Mouse (Mus musculus) heart, embryonic 16.5 days (tissue): ENCODE data around the gene Ntf3. TPM values are rescaled to one million over a fixed set of nuclear protein-coding genes. Genes with fewer than 3 reads are reported as not detected.

ENCODE experiments used
- ATAC-seq: fragments of 200-750 bp; cut with Nextera tagmentation; replicated peaks from 2 replicates; pipeline ENCODE4 v1.8.0; 2017; ENCODE audit warnings: moderate number of reproducible peaks; ENCODE audit not compliant: insufficient read depth, low FRiP score; ENCODE audit errors: extremely low read depth
- H3K27ac ChIP-seq: fragments of 300-500 bp; sonication (generic); 2 replicates; pipeline ENCODE4 v1.5.1; 2014; ENCODE audit warnings: mild to moderate bottlenecking, low read length, control low read depth, moderate library complexity
- H3K27me3 ChIP-seq: fragments of 300-500 bp; sonication (generic); 2 replicates; pipeline ENCODE4 v1.6.1; 2014; ENCODE audit warnings: low read length, mixed read lengths; ENCODE audit not compliant: control insufficient read depth, insufficient read depth
- H3K36me3 ChIP-seq: fragments of 300-500 bp; sonication (generic); 2 replicates; pipeline ENCODE4 v1.6.1; 2014; ENCODE audit not compliant: control insufficient read depth, insufficient read depth
- H3K4me1 ChIP-seq: fragments of 300-500 bp; sonication (generic); 2 replicates; pipeline ENCODE4 v1.6.1; 2014; ENCODE audit warnings: low read length, mixed read lengths; ENCODE audit not compliant: control insufficient read depth, insufficient read depth
- H3K4me2 ChIP-seq: fragments of 300-500 bp; sonication (generic); 2 replicates; pipeline ENCODE4 v1.6.1; 2014; ENCODE audit warnings: low read depth, mild to moderate bottlenecking, control low read depth, low read length
- H3K4me3 ChIP-seq: fragments of 300-500 bp; sonication (generic); 2 replicates; pipeline ENCODE4 v1.5.1; 2014; ENCODE audit warnings: mild to moderate bottlenecking, control low read depth, low read length
- H3K9ac ChIP-seq: fragments of 300-500 bp; sonication (generic); 2 replicates; pipeline ENCODE4 v1.6.1; 2014; ENCODE audit warnings: low read length, control low read depth
- H3K9me3 ChIP-seq: fragments of 300-500 bp; sonication (generic); replicated peaks from 2 replicates; pipeline ENCODE4 v1.6.1; 2016; ENCODE audit warnings: low read length; ENCODE audit not compliant: control insufficient read depth
- WGBS: fragments of 180-500 bp; shearing (Covaris S2); extraction: QIAGEN DNeasy Blood & Tissue Kit; methylation state at CpG from one replicate; pipeline ENCODE4 v1.1.7; 2014; 5-methylcytosine and 5-hydroxymethylcytosine counted together
- polyA plus RNA-seq: library from polyadenylated mRNA; unstranded; fragments of >200 nt; fragmentation: Nextera tagmentation; extraction: Ambion mirVana; gene quantifications from 2 replicates; pipeline ENCODE4 v1.2.1, GENCODE M21; 2015

Gene Ntf3
- polyA plus RNA-seq, 1 experiment from 2014 or later: 8.3 TPM

DNA sequence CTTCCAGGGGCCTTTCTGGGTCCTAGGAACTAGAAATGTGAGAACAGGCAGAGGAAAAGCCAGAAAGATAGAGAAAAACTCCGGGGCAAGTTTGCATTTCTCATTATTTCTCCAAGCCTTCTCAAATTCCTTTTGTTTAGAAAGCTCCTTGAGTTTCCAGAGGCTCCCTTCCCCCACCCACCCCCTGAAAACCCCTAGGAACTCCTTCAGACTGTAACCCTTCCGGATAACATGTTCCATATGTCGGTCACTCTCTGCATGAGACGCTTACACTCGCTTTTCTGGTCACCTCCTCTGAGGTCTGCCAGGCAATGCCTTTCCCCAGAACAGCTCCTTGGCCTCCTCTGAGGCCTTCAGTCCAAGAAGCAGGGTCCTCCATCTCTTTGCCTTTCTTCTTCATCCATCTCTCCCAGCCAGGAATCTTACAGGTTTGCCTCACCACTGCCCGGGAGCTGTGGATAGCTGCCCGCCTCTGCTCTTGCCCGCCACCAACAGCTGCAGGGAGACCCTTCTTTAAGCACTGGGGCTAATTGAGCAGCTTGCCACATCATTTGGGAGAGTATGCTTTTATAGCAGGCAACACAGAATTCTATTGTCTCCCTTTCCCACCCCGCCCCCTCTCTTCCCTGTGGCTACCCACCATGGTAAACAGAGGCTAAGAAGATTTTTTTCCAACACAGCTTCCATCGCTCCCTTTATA, 51.6 kb downstream of the Ntf3 start:
- H3K4me2 ChIP-seq: no peak overlapping the region
- H3K36me3 ChIP-seq: no peaks in the 10 kb centered on the region
- H3K27me3 ChIP-seq: no peaks in the 10 kb centered on the region
- peak overlapping the region; percentile 58 for H3K27ac ChIP-seq
- H3K9ac ChIP-seq: no peak overlapping the region
- no peaks in the 10 kb centered on the region for H3K9me3 ChIP-seq
- H3K4me1 ChIP-seq: no peaks in the 10 kb centered on the region
- ATAC-seq: no peak
- no peak overlapping the region for H3K4me3 ChIP-seq
- WGBS: 60% methylated on average over 10 of the region's 10 CpGs

DNA sequence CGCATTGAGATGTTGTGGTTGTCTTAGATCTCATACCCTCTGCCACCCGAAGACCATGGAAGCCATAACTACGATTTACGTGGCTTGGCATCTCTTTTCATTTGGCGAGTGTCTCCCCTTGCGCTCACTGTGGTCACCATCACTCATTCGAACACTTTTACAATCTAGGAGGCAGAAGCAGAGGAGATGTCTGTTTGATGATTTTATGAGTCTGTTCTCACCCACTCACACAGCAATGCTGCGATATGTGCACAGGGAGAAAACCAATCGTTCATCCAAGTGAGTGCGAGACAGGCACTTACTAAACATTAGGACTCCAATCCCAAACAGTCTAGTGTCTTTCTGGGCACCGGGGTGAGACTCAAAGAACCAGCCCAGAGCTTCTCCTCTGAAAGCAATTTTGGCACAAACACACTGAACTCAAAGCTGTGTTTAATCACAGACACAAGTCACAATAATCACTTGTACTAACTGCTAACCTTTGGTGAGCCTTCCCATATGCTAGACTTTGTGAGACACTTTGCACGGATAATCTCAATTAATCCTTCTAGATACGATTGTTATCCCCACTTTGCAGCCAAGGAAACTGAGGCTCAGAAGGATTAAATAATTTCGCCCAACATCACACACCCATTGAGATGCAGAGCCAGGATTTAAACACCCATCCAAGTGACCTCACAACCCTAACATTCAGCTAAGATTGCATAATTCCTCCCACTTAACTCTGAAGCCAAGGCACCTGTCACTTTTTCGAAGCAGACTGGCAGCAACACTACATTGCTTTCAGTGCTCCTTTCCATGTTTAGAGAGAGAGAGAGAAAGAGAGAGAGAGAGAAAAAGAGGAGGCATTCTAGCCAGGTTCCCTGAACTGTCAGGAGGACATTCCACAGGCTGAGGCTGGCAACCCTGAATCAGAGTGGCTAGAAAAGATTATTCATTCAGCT, 55.5 kb downstream of the Ntf3 start:
- no peak for ATAC-seq
- Histone ChIP-seq H3K36me3 (no peaks in the 10 kb centered on the region), H3K4me2 (no peak overlapping the region), H3K27me3 (no peaks in the 10 kb centered on the region), H3K9ac (no peak overlapping the region), H3K4me3 (no peak overlapping the region), H3K27ac (no peak overlapping the region), H3K4me1 (peaks cover 4% of the 10 kb centered on the region), H3K9me3 (no peaks in the 10 kb centered on the region)
- WGBS: 81% methylated on average over 15 of the region's 15 CpGs

DNA sequence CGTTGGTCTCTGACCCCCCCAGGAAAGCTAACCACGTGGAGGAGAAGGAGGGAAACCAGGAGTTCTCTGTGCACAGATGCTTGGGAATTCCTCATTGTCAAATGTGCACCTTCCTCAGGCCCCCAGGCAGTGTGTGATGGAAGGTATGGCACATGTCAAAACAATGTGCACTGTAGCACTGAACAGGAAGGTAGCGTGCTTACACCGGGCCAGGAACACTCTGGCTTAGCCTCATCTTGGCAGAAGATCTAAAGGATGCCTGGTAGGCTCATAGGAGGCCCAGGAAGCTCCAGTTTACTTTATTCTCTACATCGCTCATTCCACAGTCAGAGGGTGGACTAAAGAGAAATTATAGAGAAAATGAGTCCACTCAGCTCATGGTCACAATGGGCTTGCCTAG, 57.5 kb downstream of the Ntf3 start:
- ATAC-seq: no peak
- no peaks in the 10 kb centered on the region for H3K9me3 ChIP-seq
- H3K4me3 ChIP-seq: no peak overlapping the region
- peaks cover 15% of the 10 kb centered on the region for H3K4me1 ChIP-seq
- H3K27me3 ChIP-seq: no peaks in the 10 kb centered on the region
- WGBS: 75% methylated on average over 5 of the region's 5 CpGs
- H3K4me2 ChIP-seq: no peak overlapping the region
- H3K9ac ChIP-seq: no peak overlapping the region
- no peaks in the 10 kb centered on the region for H3K36me3 ChIP-seq
- H3K27ac ChIP-seq: no peak overlapping the region

DNA sequence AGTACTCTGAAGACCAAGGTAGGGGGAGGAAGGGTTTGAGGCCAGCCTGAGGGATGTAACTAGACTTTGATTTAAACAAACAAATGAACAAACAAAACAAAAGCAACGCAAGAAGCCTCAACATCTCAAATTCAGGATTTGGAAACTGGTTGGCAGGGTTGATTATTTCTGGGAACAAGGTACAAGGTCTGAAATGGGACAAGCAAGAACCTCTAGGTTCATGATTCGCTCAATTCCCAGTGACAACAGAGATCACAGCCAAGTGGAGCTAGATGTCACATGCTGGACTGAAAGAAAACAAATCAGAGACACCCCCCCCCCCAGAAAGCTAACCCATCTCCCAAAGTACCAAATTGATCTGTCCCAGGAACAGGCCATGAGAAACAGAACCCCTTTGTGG, 57.9 kb downstream of the Ntf3 start:
- Histone ChIP-seq H3K4me3 (no peak overlapping the region), H3K4me1 (peaks cover 15% of the 10 kb centered on the region), H3K9me3 (no peaks in the 10 kb centered on the region), H3K4me2 (no peak overlapping the region), H3K27me3 (no peaks in the 10 kb centered on the region), H3K27ac (no peak overlapping the region), H3K36me3 (no peaks in the 10 kb centered on the region), H3K9ac (no peak overlapping the region)
- ATAC-seq: no peak
- 83% methylated on average over 2 of the region's 2 CpGs for WGBS

DNA sequence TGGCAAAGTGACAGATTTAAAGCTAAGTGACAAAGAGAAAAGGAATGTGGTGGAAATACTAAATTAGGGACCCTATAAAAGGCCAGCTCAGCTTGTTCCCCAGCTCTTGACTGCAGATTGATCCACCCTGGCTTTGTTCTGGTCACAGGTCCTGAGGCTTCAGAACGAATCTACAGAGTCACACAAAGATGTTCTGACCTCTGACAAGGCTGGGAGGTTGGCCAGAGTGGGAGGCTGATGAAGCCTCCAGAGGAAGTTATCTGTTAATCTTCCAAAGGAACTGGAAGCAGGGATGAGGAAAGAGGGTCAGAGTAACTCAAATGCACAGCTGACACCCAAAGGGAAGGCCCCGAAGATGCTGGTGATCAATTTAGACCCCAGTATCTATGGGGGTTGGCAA, 59.3 kb downstream of the Ntf3 start:
- no peaks in the 10 kb centered on the region for H3K36me3 ChIP-seq
- peaks cover 15% of the 10 kb centered on the region for H3K4me1 ChIP-seq
- no peaks in the 10 kb centered on the region for H3K9me3 ChIP-seq
- 73% methylated on average over 2 of the region's 2 CpGs for WGBS
- no peak overlapping the region for H3K27ac ChIP-seq
- ATAC-seq: no peak
- no peak overlapping the region for H3K9ac ChIP-seq
- H3K4me2 ChIP-seq: no peak overlapping the region
- H3K27me3 ChIP-seq: no peaks in the 10 kb centered on the region
- H3K4me3 ChIP-seq: no peak overlapping the region

DNA sequence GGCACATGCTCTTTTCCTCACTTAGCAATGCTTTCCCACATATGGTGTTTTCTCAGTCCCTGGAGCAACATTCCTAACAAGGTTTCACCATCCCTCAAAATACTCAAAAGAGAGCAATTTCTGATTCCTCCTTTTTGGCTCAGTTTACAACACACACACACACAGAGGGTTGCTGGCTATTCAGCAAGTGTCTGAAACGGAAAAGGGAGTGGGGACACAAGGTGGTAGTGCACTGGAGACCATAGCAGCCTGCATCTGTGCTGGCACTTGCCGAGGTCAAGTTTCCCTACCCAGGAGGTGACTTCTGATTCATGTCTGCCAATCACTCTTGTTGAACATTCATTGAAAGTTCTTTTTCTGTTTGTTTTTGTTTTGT, 59.9 kb downstream of the Ntf3 start:
- H3K9ac ChIP-seq: no peak overlapping the region
- no peaks in the 10 kb centered on the region for H3K9me3 ChIP-seq
- no peak overlapping the region for H3K4me2 ChIP-seq
- no peak overlapping the region for H3K4me3 ChIP-seq
- H3K27ac ChIP-seq: no peak overlapping the region
- no peak for ATAC-seq
- WGBS: 71% methylated on average over 2 of the region's 2 CpGs
- no peaks in the 10 kb centered on the region for H3K36me3 ChIP-seq
- H3K4me1 ChIP-seq: peaks cover 15% of the 10 kb centered on the region
- H3K27me3 ChIP-seq: no peaks in the 10 kb centered on the region

DNA sequence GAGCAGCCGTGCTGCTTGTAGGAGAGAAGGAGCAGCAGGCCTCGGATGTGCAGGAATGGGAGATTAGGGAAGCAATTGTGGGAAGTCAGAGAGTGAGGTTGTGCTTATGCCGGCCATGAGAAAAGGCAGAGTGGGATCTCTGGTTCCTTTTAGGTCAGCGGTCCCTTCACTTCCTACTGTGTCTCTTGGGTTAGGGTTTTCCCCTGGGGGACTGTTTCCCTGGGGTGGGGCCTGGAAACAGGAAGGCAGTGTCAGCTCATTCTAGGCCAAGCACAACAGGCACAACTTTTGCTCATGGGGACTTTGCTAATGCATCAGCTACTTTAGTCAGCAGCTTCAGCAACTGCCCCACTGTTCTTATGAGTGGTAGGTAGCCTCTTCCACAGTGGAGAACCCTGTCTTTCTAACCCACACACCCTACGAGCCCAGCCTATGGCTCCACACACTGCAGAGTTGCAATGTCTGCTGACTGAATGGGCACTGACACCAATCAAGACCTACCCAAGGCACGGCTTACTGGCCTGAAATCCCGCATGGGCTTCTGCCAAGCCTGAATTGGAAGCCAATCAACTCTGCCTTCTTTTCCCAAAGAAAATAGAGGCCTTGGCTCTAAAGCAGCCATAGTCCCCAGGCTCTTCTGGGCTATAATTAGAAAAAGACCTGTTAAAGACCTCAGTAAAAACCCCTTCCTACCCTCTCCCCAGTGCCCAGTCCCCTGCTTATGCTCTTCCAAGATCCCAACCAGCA, 60.5 kb downstream of the Ntf3 start:
- 0 out of 2 replicates have a peak overlapping the region, but pooled peaks have one; percentile 13 for H3K9ac ChIP-seq
- H3K27ac ChIP-seq: peak overlapping the region; percentile 40; the same call in 1 of the 2 replicates
- no peak for ATAC-seq
- 63% methylated on average over 7 of the region's 7 CpGs for WGBS
- no peak overlapping the region for H3K4me3 ChIP-seq
- no peaks in the 10 kb centered on the region for H3K9me3 ChIP-seq
- no peaks in the 10 kb centered on the region for H3K27me3 ChIP-seq
- H3K36me3 ChIP-seq: no peaks in the 10 kb centered on the region
- H3K4me1 ChIP-seq: peaks cover 15% of the 10 kb centered on the region
- no peak overlapping the region for H3K4me2 ChIP-seq

DNA sequence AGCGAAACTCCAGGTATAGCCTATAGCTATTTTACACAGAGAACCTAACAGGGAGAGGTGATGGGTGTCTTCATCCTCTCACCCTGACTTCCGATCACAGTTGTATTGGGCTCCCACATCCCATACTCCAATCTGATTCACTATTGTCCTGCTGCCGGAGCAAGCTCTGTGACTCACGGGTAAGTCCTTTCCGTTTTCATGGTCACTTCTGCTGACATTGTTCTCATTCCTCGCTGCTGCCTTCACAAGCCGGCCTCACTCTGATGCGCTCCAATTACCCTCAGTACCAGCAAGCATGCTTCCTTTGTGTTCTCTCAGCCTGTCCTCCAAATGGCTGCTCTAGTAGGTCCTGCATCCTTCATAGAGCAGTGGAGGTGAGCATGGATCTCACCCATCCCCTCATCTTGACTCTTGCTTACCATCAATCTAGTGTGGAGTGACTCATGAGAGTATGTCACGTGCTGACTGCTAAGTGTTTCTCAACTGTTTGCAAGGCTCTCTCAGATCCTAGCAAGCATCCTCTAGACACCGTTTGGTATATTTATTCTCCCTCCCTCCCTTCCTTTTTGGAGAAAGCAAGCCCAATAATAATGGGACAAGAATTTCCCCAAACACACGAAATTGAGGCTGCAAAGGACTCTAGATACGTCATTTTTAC, 61.5 kb downstream of the Ntf3 start:
- no peak overlapping the region; the same call in 1 of the 2 replicates for H3K27ac ChIP-seq
- WGBS: 57% methylated on average over 12 of the region's 12 CpGs
- no peaks in the 10 kb centered on the region for H3K27me3 ChIP-seq
- no peak for ATAC-seq
- H3K9me3 ChIP-seq: no peaks in the 10 kb centered on the region
- peaks cover 15% of the 10 kb centered on the region for H3K4me1 ChIP-seq
- no peak overlapping the region for H3K4me2 ChIP-seq
- no peak overlapping the region for H3K9ac ChIP-seq
- 0 out of 2 replicates have a peak, but pooled peaks cover 2% of the 10 kb centered on the region for H3K36me3 ChIP-seq
- H3K4me3 ChIP-seq: no peak overlapping the region
